Mouse (Mus musculus) midbrain, embryonic 14.5 days (tissue): ENCODE data around the gene Nkiras1. TPM values are rescaled to one million over a fixed set of nuclear protein-coding genes. Genes with fewer than 3 reads are reported as not detected.
"Not testable (repeated sequence)": the region's sequence is repeated elsewhere in the genome, so short reads cannot be mapped to it uniquely, and the experiment has no call there.

Source experiments
- ATAC-seq: fragments of 200-750 bp; cut with Nextera tagmentation; 2 replicates; pipeline ENCODE4 v1.8.0; 2017; ENCODE audit warnings: moderate number of reproducible peaks, moderate library complexity; ENCODE audit not compliant: low FRiP score, low TSS enrichment
- DNase-seq: peaks from one replicate; pipeline ENCODE4 v3.0.0-alpha.2; 2015
- H3K27ac ChIP-seq: fragments of 300-500 bp; sonication (generic); replicated peaks from 2 replicates; pipeline ENCODE4 v1.5.1; 2014; ENCODE audit warnings: mild to moderate bottlenecking, low read depth, low read length, moderate library complexity
- H3K27me3 ChIP-seq: fragments of 300-500 bp; sonication (generic); 2 replicates; pipeline ENCODE4 v1.6.1; 2014; ENCODE audit warnings: low read length, control low read depth, mixed read lengths; ENCODE audit not compliant: control insufficient read depth, insufficient read depth
- H3K36me3 ChIP-seq: fragments of 300-500 bp; sonication (generic); 2 replicates; pipeline ENCODE4 v1.6.1; 2014; ENCODE audit warnings: low read length, control low read depth; ENCODE audit not compliant: control insufficient read depth, insufficient read depth
- H3K4me1 ChIP-seq: fragments of 300-500 bp; sonication (generic); 2 replicates; pipeline ENCODE4 v1.6.1; 2014; ENCODE audit warnings: mild to moderate bottlenecking, antibody characterized with exemption, low read length, control low read depth; ENCODE audit not compliant: control insufficient read depth, insufficient read depth
- H3K4me2 ChIP-seq: fragments of 300-500 bp; sonication (generic); 2 replicates; pipeline ENCODE4 v1.6.1; 2014; ENCODE audit warnings: mild to moderate bottlenecking, low read length, moderate library complexity
- H3K4me3 ChIP-seq: fragments of 300-500 bp; sonication (generic); replicated peaks from 2 replicates; pipeline ENCODE4 v1.5.1; 2014; ENCODE audit warnings: low read depth, low read length
- H3K9ac ChIP-seq: fragments of 300-500 bp; sonication (generic); replicated peaks from 2 replicates; pipeline ENCODE4 v1.6.1; 2014; ENCODE audit warnings: mild to moderate bottlenecking, low read length, moderate library complexity
- H3K9me3 ChIP-seq: fragments of 300-500 bp; sonication (generic); 2 replicates; pipeline ENCODE4 v1.6.1; 2016; ENCODE audit warnings: low read length, control low read depth, mixed read lengths; ENCODE audit not compliant: control insufficient read depth
- WGBS: fragments of 180-500 bp; shearing (Covaris S2); extraction: QIAGEN DNeasy Blood & Tissue Kit; methylation state at CpG from one replicate; pipeline ENCODE4 v1.1.7; 2014; 5-methylcytosine and 5-hydroxymethylcytosine counted together
- polyA plus RNA-seq: library from polyadenylated mRNA; unstranded; fragments of >200 nt; fragmentation: Nextera tagmentation; extraction: Ambion mirVana; gene quantifications from 2 replicates; pipeline ENCODE4 v1.2.1, GENCODE M21; 2014

The Nkiras1 gene
- polyA plus RNA-seq, 1 experiment from 2014 or later, result 38.0 TPM

GRCm38 (mm10) chr14:18236496-18237235, 34.3 kb upstream of the Nkiras1 start:
- DNase-seq, H3K9me3 ChIP-seq, H3K4me2 ChIP-seq, H3K27me3 ChIP-seq, H3K4me1 ChIP-seq, H3K27ac ChIP-seq, H3K4me3 ChIP-seq, ATAC-seq, H3K9ac ChIP-seq, H3K36me3 ChIP-seq: not testable (repeated sequence)
- WGBS, result 90% methylated on average over 2 of the region's 2 CpGs

GRCm38 (mm10) chr14:18237381-18237780, 33.6 kb upstream of the Nkiras1 start:
- H3K4me3 ChIP-seq, result peak overlapping the region; percentile 83
- H3K27ac ChIP-seq, result no peak overlapping the region
- no peaks in the 10 kb centered on the region for H3K9me3 ChIP-seq
- no peak overlapping the region for H3K9ac ChIP-seq
- no peaks in the 10 kb centered on the region for H3K27me3 ChIP-seq
- DNase-seq (no peak), ATAC-seq (no peak)
- no peaks in the 10 kb centered on the region for H3K36me3 ChIP-seq
- no peaks in the 10 kb centered on the region for H3K4me1 ChIP-seq
- H3K4me2 ChIP-seq, result peak overlapping the region; percentile 79
- 42% methylated on average over 4 of the region's 4 CpGs for WGBS

- peak overlapping the region; percentile 54 for H3K9ac ChIP-seq
- H3K27me3 ChIP-seq, result no peaks in the 10 kb centered on the region
- no peaks in the 10 kb centered on the region for H3K4me1 ChIP-seq
- no peaks in the 10 kb centered on the region for H3K36me3 ChIP-seq
- H3K4me3 ChIP-seq, result peak overlapping the region; percentile 83
- ATAC-seq (peak; percentile 95), DNase-seq (peak; percentile 97)
- no peaks in the 10 kb centered on the region for H3K9me3 ChIP-seq
- peak overlapping the region; percentile 79 for H3K4me2 ChIP-seq
- H3K27ac ChIP-seq, result peak overlapping the region; percentile 82
- under 1% methylated on average over 69 of the region's 71 CpGs for WGBS
These were observed 32.7 kb upstream of the Nkiras1 start for GRCm38 (mm10) chr14:18238131-18238749.

- Histone ChIP-seq H3K27ac (peak within 1 kb of the TSS; percentile 82), H3K4me2 (peak within 1 kb of the TSS; percentile 79), H3K27me3 (no peaks in the 10 kb centered on the region), H3K4me3 (peak within 1 kb of the TSS; percentile 83), H3K36me3 (no peaks in the 10 kb centered on the region), H3K9me3 (no peaks in the 10 kb centered on the region), H3K9ac (peak within 1 kb of the TSS; percentile 54), H3K4me1 (no peaks in the 10 kb centered on the region)
- ATAC-seq (peak; percentile 91), DNase-seq (peak; percentile 96)
- under 1% methylated on average over 55 of the region's 66 CpGs for WGBS
These were observed 31.9 kb upstream of the Nkiras1 start, which contains the start of gene Nr1d2 for GRCm38 (mm10) chr14:18238750-18239731. Nr1d2 (minus strand) TSS chr14:18239127.

GRCm38 (mm10) chr14:18240132-18240531, 30.8 kb upstream of the Nkiras1 start:
- Histone ChIP-seq H3K4me2 (no peak overlapping the region), H3K36me3 (no peaks in the 10 kb centered on the region), H3K27me3 (no peaks in the 10 kb centered on the region), H3K9ac (no peak overlapping the region), H3K9me3 (no peaks in the 10 kb centered on the region), H3K27ac (no peak overlapping the region), H3K4me1 (no peaks in the 10 kb centered on the region), H3K4me3 (no peak overlapping the region)
- ATAC-seq (no peak), DNase-seq (no peak)
- 75% methylated on average over 7 of the region's 7 CpGs for WGBS

- Histone ChIP-seq H3K4me3 (no peak overlapping the region), H3K4me1 (no peaks in the 10 kb centered on the region), H3K9me3 (no peaks in the 10 kb centered on the region), H3K36me3 (no peaks in the 10 kb centered on the region), H3K4me2 (no peak overlapping the region), H3K27ac (no peak overlapping the region), H3K27me3 (no peaks in the 10 kb centered on the region), H3K9ac (no peak overlapping the region)
- ATAC-seq, result no peak
- no peak for DNase-seq
- 87% methylated on average over 4 of the region's 4 CpGs for WGBS
These were observed 29.1 kb upstream of the Nkiras1 start for GRCm38 (mm10) chr14:18241786-18242185.

- no peak overlapping the region for H3K4me3 ChIP-seq
- 84% methylated on average over 21 of the region's 21 CpGs for WGBS
- H3K27me3 ChIP-seq, result no peaks in the 10 kb centered on the region
- no peak overlapping the region for H3K27ac ChIP-seq
- H3K9me3 ChIP-seq, result no peaks in the 10 kb centered on the region
- DNase-seq, result no peak
- H3K4me1 ChIP-seq, result no peaks in the 10 kb centered on the region
- no peaks in the 10 kb centered on the region for H3K36me3 ChIP-seq
- no peak for ATAC-seq
- H3K9ac ChIP-seq, result no peak overlapping the region
- no peak overlapping the region for H3K4me2 ChIP-seq
These were observed 28.3 kb upstream of the Nkiras1 start for GRCm38 (mm10) chr14:18242638-18243130.

- Histone ChIP-seq H3K9ac (no peak overlapping the region), H3K27me3 (no peaks in the 10 kb centered on the region), H3K4me1 (no peaks in the 10 kb centered on the region), H3K4me3 (no peak overlapping the region), H3K27ac (no peak overlapping the region), H3K36me3 (0 out of 2 replicates have a peak, but pooled peaks cover 10% of the 10 kb centered on the region), H3K4me2 (no peak overlapping the region), H3K9me3 (no peaks in the 10 kb centered on the region)
- 89% methylated on average over 3 of the region's 3 CpGs for WGBS
- DNase-seq, result no peak
- ATAC-seq, result no peak
These were observed 9.7 kb upstream of the Nkiras1 start for GRCm38 (mm10) chr14:18261203-18261602.
